Mouse (Mus musculus) ES-Bruce4 (cell line): Measurements from ENCODE around the gene Raver2. TPM values are rescaled to one million over a fixed set of nuclear protein-coding genes. Genes with fewer than 3 reads are reported as not detected.

Experiments
- H3K27ac ChIP-seq: 2 replicates; pipeline ENCODE4 v1.5.1; 2012; ENCODE audit warnings: low read length, inconsistent platforms; ENCODE audit not compliant: insufficient read depth
- H3K27me3 ChIP-seq: 2 replicates; pipeline ENCODE4 v1.6.1; 2012; ENCODE audit warnings: mild to moderate bottlenecking, low read length, inconsistent platforms; ENCODE audit not compliant: control insufficient read depth, poor library complexity, insufficient read depth, severe bottlenecking
- H3K36me3 ChIP-seq: 2 replicates; pipeline ENCODE4 v1.6.1; 2012; ENCODE audit warnings: inconsistent platforms, mild to moderate bottlenecking, low read length, moderate library complexity; ENCODE audit not compliant: control insufficient read depth, poor library complexity, insufficient read depth, severe bottlenecking
- H3K4me1 ChIP-seq: one replicate; pipeline ENCODE4 v1.8.1; 2011; ENCODE audit warnings: low read length; ENCODE audit not compliant: control insufficient read depth, insufficient read depth
- H3K4me3 ChIP-seq: 2 replicates; pipeline ENCODE4 v1.5.1; 2011; ENCODE audit warnings: low read depth, mild to moderate bottlenecking, low read length
- H3K9ac ChIP-seq: 2 replicates; pipeline ENCODE4 v1.6.1; 2012; ENCODE audit warnings: low read depth, mild to moderate bottlenecking, inconsistent platforms; ENCODE audit not compliant: poor library complexity, severe bottlenecking
- H3K9me3 ChIP-seq: replicated peaks from 2 replicates; pipeline ENCODE4 v1.6.1; 2012; ENCODE audit warnings: mild to moderate bottlenecking, low read length, inconsistent platforms; ENCODE audit not compliant: control insufficient read depth, poor library complexity, insufficient read depth, severe bottlenecking
- CTCF ChIP-seq: IDR thresholded peaks from one replicate; pipeline ENCODE4 v1.8.1; 2011; ENCODE audit warnings: low read depth, low read length
- EP300 ChIP-seq: IDR thresholded peaks from 2 replicates; pipeline ENCODE4 v1.6.1; 2011; ENCODE audit warnings: low read depth, low read length; ENCODE audit not compliant: insufficient read depth
- POLR2A ChIP-seq: IDR thresholded peaks from one replicate; pipeline ENCODE4 v1.8.1; 2011; ENCODE audit warnings: low read length; ENCODE audit not compliant: insufficient read depth
- polyA plus RNA-seq: library from polyadenylated mRNA; stranded (reverse); fragments of >200 nt; gene quantifications from 2 replicates; pipeline ENCODE4 v1.2.4, GENCODE M21; 2011; ENCODE audit warnings: low read depth; ENCODE audit not compliant: missing spikeins, insufficient read depth, insufficient read length

The Raver2 gene
- polyA plus RNA-seq, 1 experiment = 17.0 TPM

GRCm38 (mm10) chr4:101199433-101200081 lies 130.8 kb downstream of the Raver2 start:
- Histone ChIP-seq H3K4me3 (no peak overlapping the region), H3K27me3 (no peaks in the 10 kb centered on the region), H3K27ac (no peak overlapping the region), H3K9ac (no peak overlapping the region), H3K36me3 (no peaks in the 10 kb centered on the region), H3K9me3 (no peaks in the 10 kb centered on the region), H3K4me1 (no peaks in the 10 kb centered on the region)
- no peak for TF ChIP-seq EP300
- TF ChIP-seq POLR2A = no peak
- no peak for TF ChIP-seq CTCF

Other genes starting within 250 kb of the Raver2 start
- gene Gm10577, start 48.3 kb upstream of the Raver2 start, polyA plus RNA-seq = not detected in 2 replicates
- gene Jak1, start 196.3 kb downstream of the Raver2 start, polyA plus RNA-seq = 55.9 and 57.3 TPM in 2 replicates